Mouse (Mus musculus) limb, embryonic 15.5 days (tissue): ENCODE data around the gene Aktip. TPM values are rescaled to one million over a fixed set of nuclear protein-coding genes. Genes with fewer than 3 reads are reported as not detected.

Source experiments
- ATAC-seq: fragments of 200-750 bp; cut with Nextera tagmentation; 2 replicates; pipeline ENCODE4 v1.8.0; 2017; ENCODE audit warnings: low read depth, moderate TSS enrichment; ENCODE audit not compliant: insufficient number of reproducible peaks, low FRiP score, low TSS enrichment
- H3K27ac ChIP-seq: fragments of 300-500 bp; sonication (generic); 2 replicates; pipeline ENCODE4 v1.5.1; 2015; ENCODE audit warnings: moderate library complexity, mild to moderate bottlenecking, inconsistent platforms
- H3K27me3 ChIP-seq: fragments of 300-500 bp; sonication (generic); 2 replicates; pipeline ENCODE4 v1.6.1; 2015; ENCODE audit warnings: inconsistent platforms
- H3K36me3 ChIP-seq: fragments of 300-500 bp; sonication (generic); 2 replicates; pipeline ENCODE4 v1.6.1; 2015; ENCODE audit warnings: inconsistent platforms
- H3K4me1 ChIP-seq: fragments of 300-500 bp; sonication (generic); 2 replicates; pipeline ENCODE4 v1.6.1; 2015; ENCODE audit warnings: inconsistent platforms
- H3K4me2 ChIP-seq: fragments of 300-500 bp; sonication (generic); 2 replicates; pipeline ENCODE4 v1.6.1; 2015; ENCODE audit warnings: mild to moderate bottlenecking, inconsistent platforms
- H3K4me3 ChIP-seq: fragments of 300-500 bp; sonication (generic); 2 replicates; pipeline ENCODE4 v1.5.1; 2015; ENCODE audit warnings: mild to moderate bottlenecking, inconsistent platforms
- H3K9ac ChIP-seq: fragments of 300-500 bp; sonication (generic); 2 replicates; pipeline ENCODE4 v1.6.1; 2015; ENCODE audit warnings: inconsistent platforms
- H3K9me3 ChIP-seq: fragments of 300-500 bp; sonication (generic); 2 replicates; pipeline ENCODE4 v1.6.1; 2016; ENCODE audit warnings: inconsistent platforms
- WGBS: fragments of 180-500 bp; shearing (Covaris S2); methylation state at CpG from one replicate; pipeline ENCODE4 v1.1.7; 2015; 5-methylcytosine and 5-hydroxymethylcytosine counted together
- polyA plus RNA-seq: library from polyadenylated mRNA; unstranded; fragments of >200 nt; fragmentation: Nextera tagmentation; extraction: Ambion mirVana; gene quantifications from 2 replicates; pipeline ENCODE4 v1.2.1, GENCODE M21; 2015

The Aktip gene
- polyA plus RNA-seq, 1 experiment from 2014 or later: 63.6 TPM

- Histone ChIP-seq H3K36me3 (peaks cover 47% of the 10 kb centered on the region), H3K4me1 (no peaks in the 10 kb centered on the region), H3K9me3 (no peaks in the 10 kb centered on the region), H3K27me3 (no peaks in the 10 kb centered on the region), H3K4me2 (no peak overlapping the region), H3K27ac (no peak overlapping the region), H3K4me3 (no peak overlapping the region), H3K9ac (no peak overlapping the region)
- ATAC-seq: no peak
- 99% methylated on average over 2 of the region's 2 CpGs for WGBS
Observed at GRCm38 (mm10) chr8:91079678-91080077, 120.1 kb downstream of the Aktip start.

GRCm38 (mm10) chr8:91077077-91077867 is 122.5 kb downstream of the Aktip start:
- no peaks in the 10 kb centered on the region for H3K4me1 ChIP-seq
- peaks cover 44% of the 10 kb centered on the region for H3K36me3 ChIP-seq
- no peak overlapping the region for H3K4me2 ChIP-seq
- WGBS: 90% methylated on average over 12 of the region's 12 CpGs
- H3K9me3 ChIP-seq: no peaks in the 10 kb centered on the region
- no peak for ATAC-seq
- no peak overlapping the region for H3K27ac ChIP-seq
- no peak overlapping the region for H3K4me3 ChIP-seq
- H3K9ac ChIP-seq: no peak overlapping the region
- H3K27me3 ChIP-seq: no peaks in the 10 kb centered on the region

DNA sequence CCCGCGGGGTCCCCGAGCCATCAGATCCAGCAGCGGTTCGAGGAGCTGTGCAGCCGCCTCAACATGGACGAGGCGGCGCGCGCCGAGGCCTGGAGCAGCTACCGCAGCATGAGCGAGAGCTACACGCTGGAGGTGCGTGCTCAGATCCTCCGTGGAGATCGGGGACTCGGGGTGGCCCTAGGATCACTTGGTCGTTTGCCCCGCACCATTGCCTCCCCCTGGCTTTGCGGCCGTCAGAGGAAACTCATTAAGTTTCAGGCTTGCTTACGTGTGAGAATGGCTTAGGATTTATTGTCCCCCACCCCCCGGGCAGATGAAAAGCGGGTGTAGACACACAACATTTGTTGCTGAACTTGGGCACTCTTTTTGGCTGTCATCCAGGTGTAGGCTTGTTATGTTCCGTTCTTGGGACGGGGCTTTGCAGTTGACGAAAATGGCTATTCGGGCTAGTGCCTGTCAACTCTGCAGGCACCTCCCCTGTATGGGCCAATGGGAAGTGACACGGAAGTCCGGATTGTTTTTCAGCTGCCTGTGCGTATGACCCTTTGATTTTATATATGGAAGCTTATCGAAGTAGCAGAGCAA is 129.4 kb downstream of the Aktip start:
- H3K27ac ChIP-seq: peak overlapping the region; percentile 81
- peak; percentile 71 for ATAC-seq
- peaks cover 9% of the 10 kb centered on the region for H3K36me3 ChIP-seq
- H3K9me3 ChIP-seq: no peaks in the 10 kb centered on the region
- H3K9ac ChIP-seq: peak overlapping the region; percentile 76
- H3K4me2 ChIP-seq: peak overlapping the region; percentile 62
- H3K27me3 ChIP-seq: no peaks in the 10 kb centered on the region
- H3K4me3 ChIP-seq: peak overlapping the region; percentile 67
- WGBS: under 1% methylated on average over 33 of the region's 34 CpGs
- peaks cover 11% of the 10 kb centered on the region for H3K4me1 ChIP-seq

DNA sequence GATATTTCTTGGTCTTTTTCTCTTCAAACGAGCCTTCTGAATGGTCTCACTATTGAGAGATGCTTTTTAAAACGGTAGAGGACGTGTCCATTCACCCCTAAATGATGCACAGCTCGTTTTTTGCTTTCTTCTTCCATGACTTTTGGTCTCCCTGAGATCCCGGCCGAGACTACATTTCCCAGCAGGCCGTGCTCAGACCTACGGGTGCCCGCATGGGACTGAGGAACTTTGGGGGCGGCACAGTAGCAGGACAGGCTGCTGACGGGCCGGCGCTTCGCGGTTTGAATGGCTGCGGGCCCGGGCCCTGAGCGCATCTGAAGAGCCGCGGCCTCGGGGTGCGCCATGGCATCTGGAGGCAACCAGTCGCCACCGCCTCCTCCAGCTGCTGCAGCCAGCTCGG is 129.9 kb downstream of the Aktip start, which contains the start of gene Rbl2:
Gene Rbl2 (plus strand): TSS at position 224 of the 400 bp plus-strand sequence.
- Histone ChIP-seq H3K9me3 (no peaks in the 10 kb centered on the region), H3K36me3 (peaks cover 9% of the 10 kb centered on the region), H3K4me3 (peak within 1 kb of the TSS; percentile 67), H3K27me3 (no peaks in the 10 kb centered on the region), H3K27ac (peak within 1 kb of the TSS; percentile 81), H3K9ac (peak within 1 kb of the TSS; percentile 76), H3K4me2 (peak within 1 kb of the TSS; percentile 62), H3K4me1 (peaks cover 11% of the 10 kb centered on the region)
- ATAC-seq: peak; percentile 92
- WGBS: under 1% methylated on average over 25 of the region's 25 CpGs

- H3K27me3 ChIP-seq: no peaks in the 10 kb centered on the region
- WGBS: 10% methylated on average over 10 of the region's 10 CpGs
- H3K9ac ChIP-seq: no peak overlapping the region
- H3K9me3 ChIP-seq: no peaks in the 10 kb centered on the region
- peaks cover 9% of the 10 kb centered on the region for H3K36me3 ChIP-seq
- H3K4me3 ChIP-seq: peak overlapping the region; percentile 67
- H3K27ac ChIP-seq: peak overlapping the region; percentile 81; the same call in 1 of the 2 replicates
- 0 out of 2 replicates have a peak, but pooled peaks have one; percentile 11 for ATAC-seq
- H3K4me2 ChIP-seq: peak overlapping the region; percentile 62
- peaks cover 11% of the 10 kb centered on the region for H3K4me1 ChIP-seq
Observed at GRCm38 (mm10) chr8:91069407-91069806, 130.4 kb downstream of the Aktip start.

DNA sequence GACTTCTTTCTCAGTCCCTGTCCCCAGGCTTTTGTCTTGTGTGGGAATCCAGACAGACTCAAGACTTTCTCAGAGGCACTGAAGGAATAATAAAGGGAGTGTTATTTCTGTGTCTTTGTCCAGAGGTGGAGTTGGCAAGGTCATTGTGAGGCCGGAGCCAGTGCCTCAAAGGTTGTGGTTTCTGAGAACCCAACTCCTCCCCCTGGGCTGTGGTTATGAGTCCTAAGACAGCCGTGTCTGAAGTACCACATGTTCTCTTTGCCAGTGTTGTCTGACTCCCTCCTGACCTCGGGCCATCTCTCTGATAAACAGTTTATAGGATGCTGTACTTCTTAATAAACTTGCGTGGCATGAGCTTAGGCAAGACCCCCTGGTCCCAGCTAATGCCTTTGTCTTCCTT is 134.6 kb downstream of the Aktip start:
- H3K36me3 ChIP-seq: no peaks in the 10 kb centered on the region
- H3K9ac ChIP-seq: no peak overlapping the region
- no peak overlapping the region for H3K4me2 ChIP-seq
- H3K4me1 ChIP-seq: peaks cover 6% of the 10 kb centered on the region; the same call in 1 of the 2 replicates
- H3K27me3 ChIP-seq: no peaks in the 10 kb centered on the region
- H3K9me3 ChIP-seq: no peaks in the 10 kb centered on the region
- WGBS: 68% methylated on average over 4 of the region's 4 CpGs
- H3K4me3 ChIP-seq: no peak overlapping the region
- H3K27ac ChIP-seq: no peak overlapping the region
- no peak for ATAC-seq

Other genes with a start within 250 kb of the Aktip start
- gene Rbl2, start 129.9 kb downstream of the Aktip start, polyA plus RNA-seq: 19.1 and 19.6 TPM in 2 replicates
- 14.9 and 15.1 TPM in 2 replicates for gene Rpgrip1l, start 113.3 kb upstream of the Aktip start, polyA plus RNA-seq
- gene Fto, start 113.5 kb upstream of the Aktip start, polyA plus RNA-seq: 97.1 and 104 TPM in 2 replicates